Mouse (Mus musculus): ENCODE measurements at regions not wholly inside any gene's neighbourhood (a gene's known extent, or its start where the extent isn't known, plus 50 kb on each side); places are given as distances from the start of the nearest gene placed in this dataset.

DNA sequence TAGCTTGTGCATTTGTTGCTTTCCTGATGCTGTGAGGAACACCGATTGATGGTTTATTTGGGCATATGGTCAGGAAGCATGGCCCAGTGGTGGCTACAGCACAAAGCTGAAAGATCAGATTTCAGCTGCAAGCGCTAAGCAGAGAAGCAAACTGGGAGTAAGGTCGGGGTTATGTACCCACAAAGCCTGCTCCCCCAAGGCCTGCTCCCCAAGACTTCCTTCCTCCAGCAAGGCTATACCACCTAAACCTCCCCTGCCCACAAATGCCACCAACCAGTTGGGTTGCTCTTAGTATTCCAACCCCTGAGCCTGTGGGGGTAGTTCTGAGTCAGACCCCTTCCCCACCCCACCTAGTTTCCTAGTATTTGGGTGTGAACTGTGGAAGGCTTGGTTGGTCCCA lies 270.5 kb downstream of the Cdh26 start:
- intact Hi-C loops (cut with DNase I), result no loop called here
- DNase-seq, result no peak

DNA sequence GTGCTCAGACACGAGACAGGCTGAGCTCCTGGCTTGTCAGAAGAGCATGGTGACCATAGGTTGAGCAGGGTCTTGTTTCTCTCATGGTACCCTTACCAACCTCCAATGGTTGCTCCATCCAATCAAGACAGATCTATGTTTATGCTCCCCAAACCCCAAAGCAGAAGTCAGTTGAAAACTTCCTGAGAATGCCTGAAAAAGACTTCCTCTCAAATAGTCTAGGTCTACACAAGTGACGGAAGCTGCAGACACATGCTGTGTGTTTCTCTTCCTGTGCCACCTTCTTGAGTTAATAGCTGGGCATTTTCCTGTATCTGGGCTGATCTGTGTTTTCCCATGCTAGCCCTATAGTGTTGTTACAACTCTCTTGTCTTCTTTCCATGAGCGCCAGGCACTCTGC lies 274.2 kb downstream of the Cdh26 start:
- intact Hi-C loops (cut with DNase I), result no loop called here
- DNase-seq, result no peak

DNA sequence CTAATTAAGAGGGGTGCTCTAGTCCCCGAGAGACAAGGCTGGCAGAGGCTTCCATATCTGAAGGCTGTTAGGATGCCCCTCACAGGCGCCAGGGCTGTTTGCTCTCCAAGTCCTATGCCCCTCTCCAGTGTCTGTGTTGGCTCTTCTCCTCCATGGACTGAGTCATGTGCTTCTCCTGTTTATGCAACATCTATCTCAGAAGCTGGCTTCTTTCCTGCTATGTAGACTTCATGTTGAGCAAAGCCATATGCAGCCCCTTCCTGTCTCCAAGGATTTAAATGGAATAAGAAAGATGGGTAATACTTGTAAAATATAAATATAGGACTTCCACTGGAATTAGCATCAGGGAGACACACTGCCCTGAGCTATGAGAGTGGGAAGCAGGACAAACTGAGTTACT lies 278.3 kb downstream of the Cdh26 start:
- intact Hi-C loops (cut with DNase I), result no loop called here

DNA sequence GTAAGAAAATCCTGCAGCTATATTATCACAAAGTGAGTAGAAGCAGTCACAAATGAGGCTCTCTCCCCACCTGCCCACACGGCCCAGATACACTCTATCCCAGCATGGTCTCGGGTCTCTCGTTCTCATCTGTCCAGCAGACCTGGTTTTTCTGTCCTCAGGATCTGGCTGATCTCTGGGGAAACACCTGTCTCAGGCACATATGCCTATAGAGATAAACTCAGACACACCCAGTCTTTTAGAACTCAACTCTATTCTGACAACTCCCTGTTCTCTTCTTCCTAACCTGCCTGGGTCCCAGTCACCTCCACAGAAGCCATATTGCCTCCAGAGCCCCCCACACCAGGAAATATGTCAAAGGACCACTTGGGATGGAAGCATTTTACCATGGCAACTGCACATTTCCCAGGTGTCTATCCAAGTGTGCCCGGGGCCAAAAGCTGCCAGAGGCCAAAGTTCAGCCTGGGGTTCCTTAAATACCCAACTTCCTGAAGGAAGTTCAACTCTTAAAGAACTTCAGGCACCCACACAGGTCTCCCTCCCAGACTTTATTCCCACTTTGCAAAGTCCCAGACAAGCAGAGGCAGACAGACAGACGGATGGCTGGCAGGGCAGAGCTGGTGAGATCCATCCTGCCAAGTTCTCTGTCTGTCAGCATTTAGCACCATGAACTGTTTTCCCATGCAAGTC lies 279.0 kb downstream of the Cdh26 start:
- intact Hi-C loops (cut with DNase I), result no loop called here

More for the DNA sequence above, 278.3 kb downstream of the Cdh26 start:
- no peak for DNase-seq

DNA sequence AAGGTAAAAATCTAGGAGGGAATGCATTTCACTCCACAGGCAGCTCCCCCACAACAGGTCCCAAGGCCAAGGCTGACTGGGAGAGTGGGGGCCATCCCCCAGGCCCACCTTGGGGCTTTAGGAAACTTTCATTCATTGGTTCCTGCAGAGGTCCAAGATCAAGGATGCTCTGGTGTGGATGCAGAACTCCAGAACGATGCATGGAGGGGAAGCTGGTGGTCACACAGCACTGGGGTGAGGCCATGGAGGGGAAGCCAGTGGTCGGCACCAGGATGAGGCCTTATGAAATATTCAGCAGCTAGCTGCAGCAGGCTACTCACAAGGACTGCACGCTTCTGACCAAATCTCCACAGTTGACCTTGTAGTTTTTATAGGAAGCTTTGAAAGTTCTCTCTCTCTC lies 279.7 kb downstream of the Cdh26 start:
- intact Hi-C loops (cut with DNase I), result no loop called here
- DNase-seq, result no peak

More for the DNA sequence above, 279.0 kb downstream of the Cdh26 start:
- no peak for DNase-seq

DNA sequence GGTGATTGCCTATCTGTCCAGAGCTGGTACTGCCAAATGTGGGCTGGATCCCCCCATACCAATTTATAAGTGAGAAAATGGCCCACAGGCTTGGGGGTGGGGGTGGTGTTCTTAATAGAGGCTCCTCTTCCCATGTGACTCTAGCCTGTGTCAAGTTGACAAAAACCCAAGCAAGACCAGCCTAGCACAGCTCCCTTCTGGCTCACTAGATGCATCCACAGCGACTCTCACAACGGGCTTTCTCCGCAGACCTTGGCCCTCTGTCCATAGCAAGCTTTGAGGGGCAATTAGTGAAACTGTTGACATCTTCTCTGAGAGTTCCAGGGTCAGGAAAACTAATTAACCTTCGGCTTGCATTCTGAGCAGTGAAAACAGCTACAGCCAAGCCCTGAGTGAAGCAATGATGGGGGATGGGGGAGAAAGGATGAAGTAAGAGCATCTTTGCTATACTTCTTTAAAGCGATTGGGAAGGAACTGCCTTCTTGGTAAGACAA lies 281.3 kb downstream of the Cdh26 start:
- intact Hi-C loops (cut with DNase I), result no loop called here

DNA sequence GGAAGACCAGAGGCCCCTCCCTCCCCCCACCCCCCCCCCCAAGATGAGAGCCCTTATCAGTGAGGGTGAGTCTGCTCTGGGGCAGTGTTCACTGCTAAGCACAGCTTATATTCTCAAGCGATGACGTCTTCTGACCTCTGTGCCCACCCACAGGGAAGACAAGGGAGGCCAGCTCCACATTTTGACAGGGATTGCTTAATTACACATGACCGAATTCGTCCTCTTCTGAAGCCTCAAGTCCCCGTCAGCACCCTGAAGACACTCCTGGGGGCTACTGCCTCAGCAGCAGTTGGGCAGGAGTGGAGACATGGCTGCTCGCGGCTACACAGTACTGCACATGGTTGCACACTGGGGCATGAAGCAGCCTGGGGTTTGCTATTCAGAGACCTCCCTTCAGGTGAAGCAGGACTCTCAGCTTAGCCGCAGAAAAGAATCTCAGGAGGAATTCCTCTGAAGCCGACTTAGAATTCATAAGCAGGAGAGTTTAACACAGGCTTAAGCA lies 282.1 kb downstream of the Cdh26 start:
- intact Hi-C loops (cut with DNase I), result no loop called here

More for the DNA sequence above, 281.3 kb downstream of the Cdh26 start:
- DNase-seq, result no peak

DNA sequence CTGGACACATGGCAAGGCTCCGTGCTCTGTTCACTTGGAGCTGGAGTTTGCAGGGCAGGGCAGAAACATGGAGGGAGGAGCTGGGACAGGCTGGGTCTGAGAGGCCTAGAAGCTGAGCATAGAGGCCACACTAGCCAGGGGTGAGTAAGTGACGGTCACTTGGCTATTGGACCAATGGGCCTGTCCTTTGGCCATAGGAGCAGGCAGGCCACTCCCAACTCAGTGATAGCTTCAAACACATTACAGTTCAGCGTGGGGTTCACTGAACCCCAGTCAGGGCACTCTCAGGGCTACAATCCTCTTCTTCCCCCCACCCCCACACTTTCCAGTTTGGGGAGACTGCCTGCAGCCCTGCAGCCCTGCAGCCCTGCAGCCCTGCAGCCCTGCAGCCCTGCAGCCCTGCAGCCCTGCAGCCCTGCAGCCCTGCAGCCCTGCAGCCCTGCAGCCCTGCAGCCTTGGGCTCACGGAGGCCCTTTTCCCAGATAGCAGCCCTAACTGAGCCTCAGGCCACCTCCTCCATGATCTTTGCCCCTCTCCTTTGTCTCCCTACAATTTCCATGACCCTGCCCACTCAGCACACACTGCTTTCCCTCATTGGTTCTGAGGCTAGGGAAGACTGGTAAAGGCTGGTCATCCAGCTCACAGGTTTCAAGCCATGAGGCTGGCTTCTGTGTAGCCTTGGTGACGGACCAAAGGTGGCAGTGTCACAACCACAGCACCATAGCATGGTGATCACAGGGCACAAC lies 285.3 kb downstream of the Cdh26 start:
- intact Hi-C loops (cut with DNase I), result no loop called here
- no peak for DNase-seq

More for the DNA sequence above, 282.1 kb downstream of the Cdh26 start:
- no peak for DNase-seq

DNA sequence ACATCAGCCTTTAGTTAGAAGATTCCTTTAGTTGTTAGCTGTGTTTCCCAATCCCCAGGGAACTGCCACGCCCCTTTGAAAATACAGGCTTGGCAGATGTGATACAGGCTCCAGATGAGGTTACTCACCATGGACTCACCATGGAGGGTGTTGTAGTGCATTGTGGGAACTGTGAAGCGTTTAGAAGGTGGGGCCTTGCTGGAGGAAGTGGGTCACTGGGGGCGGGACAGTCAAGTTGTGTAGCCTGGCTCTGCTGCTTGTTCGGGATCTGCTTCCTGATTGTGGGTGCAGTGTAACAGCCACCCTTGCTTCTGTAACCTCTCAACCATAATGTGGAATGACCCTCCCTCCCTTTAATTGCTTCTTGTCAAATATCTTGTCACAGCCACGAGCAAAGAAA lies 287.7 kb downstream of the Cdh26 start:
- intact Hi-C loops (cut with DNase I), result no loop called here
- DNase-seq, result no peak

DNA sequence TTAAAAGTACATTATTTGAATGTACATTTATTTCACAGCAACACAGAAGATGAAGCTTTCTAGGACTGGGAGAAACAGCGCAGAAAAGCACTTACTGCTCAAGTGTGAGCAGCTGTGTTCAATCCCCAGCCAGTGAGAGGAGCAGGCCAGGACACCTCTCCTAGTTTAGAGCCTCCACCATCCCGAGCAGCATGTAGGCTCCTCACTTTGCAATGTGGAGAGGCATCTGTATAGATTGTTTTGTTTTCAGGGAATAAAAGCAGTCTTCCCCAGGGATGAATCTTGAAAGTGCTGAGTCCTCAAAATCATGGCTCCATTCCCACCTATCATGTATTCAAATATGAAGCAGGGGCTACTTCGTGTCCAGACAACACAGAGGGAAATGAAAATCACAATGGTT lies 293.1 kb downstream of the Cdh26 start:
- no peak for DNase-seq
- intact Hi-C loops (cut with DNase I), result no loop called here

DNA sequence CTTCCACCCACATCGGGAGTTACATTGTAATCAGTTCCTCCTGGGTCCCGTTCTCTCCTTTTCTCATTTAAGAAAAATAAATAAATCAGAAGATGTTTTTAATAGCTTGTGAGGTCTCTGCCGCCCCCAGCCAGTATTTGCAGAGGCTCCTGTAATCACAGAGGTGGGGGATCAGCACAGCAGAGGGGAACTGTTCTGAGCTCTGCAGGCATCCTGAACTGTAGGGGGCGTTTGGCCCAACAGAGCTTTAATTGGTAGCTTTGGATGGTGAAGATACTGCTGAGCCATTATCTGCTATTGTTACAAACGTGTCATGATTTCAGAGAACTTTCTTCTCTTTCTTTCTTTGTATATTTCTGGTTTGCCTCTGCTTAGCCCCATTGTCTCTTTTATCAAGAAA lies 293.9 kb downstream of the Cdh26 start:
- intact Hi-C loops (cut with DNase I), result no loop called here
- no peak for DNase-seq

DNA sequence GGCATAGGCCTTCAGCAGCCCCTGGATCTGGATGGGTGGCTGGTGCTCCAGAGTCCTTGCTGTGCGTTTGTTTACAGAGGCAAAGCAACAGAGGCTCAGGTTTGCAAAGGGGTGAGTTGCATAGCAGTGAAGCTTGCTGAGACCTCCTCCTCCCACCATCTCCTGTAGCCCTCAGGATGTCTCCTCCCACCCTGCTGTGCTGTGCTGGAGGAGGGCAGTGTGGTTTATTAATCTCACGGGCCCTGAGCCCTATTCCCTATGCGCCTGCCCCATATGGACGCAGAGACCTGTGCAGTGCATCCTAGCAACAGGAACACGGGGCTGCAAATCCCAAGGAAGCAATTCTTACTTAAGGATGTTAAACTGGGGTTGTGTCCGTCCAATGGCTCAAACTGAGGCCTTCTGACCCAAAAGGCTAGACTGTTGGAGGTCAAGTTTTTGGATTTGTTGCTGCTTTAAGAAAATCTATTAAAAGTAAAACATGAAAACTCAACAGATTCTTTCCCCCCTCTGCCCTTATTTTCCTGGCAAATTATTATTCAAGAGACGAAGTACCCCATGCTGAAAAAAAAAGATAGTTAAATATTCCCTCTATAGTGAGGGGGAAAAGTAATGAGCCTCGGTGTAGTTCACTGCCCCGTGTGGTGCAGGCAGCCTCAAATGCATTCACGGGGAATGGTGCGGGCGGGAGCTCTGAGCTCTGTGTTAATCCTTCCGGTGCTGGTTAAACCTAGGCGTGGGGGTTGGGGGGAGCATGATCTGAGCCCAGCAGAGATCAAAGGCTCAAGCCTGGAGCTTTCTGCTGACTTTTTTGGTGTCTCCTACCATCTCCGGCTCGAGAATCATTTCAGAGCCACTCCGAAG lies 297.8 kb downstream of the Cdh26 start:
- intact Hi-C loops (cut with DNase I), result no loop called here
- no peak for DNase-seq

DNA sequence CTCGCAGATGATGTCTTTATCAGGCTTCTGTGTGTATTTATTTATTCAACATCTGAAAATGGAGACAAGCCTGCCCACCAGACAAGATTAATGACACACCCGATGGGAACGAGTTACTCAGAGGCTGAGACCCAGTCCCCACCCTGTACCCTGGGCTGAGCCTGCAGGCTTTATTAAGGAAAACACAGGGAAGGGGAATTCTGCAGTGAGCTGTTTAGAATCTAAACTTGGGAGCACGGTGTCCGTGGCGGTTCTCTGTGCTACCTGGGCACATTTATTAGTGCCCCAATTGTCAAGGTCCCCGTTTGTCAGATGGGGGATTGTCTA lies 298.4 kb downstream of the Cdh26 start:
- intact Hi-C loops (cut with DNase I), result no loop called here
- DNase-seq, result no peak

DNA sequence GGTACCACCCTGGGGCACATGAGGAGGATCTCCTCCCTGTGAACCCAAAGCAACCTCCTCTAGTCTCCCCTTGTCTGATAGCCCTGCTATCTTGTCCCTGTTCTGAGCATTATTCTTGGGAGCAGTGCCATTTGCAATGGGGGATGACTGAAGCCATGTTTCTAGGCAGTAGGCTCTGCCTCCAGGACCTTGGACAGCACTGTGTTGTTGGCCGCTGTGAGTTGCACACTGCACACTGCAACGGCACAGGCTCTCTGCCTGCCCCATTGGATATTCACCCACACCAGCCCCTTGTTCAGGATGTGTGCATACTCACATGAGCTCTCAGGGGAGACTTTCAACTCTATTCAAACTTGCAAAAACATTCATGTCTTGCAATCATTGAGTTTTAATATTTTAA lies 304.8 kb downstream of the Cdh26 start:
- intact Hi-C loops (cut with DNase I), result no loop called here
- peak; percentile 14 to 24 for DNase-seq

DNA sequence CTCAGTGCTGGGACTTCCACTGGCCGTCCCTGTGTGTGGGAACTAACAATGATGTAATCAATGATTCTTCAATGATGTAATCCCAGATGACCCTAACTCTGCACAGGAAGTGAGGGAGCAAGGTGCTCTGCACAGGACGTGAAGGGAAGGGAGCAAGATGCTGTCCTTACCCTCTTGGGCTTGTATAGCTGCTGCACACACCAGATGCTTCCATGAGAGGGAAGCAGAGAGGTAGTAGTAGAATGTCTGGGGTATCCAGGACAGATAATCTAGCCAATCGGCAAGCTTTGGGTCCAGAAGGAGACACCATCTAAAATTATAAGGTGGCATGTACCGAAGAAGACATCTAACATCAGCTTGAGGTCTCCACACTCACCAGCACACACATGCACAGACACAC lies 314.3 kb downstream of the Cdh26 start:
- no peak for DNase-seq
- intact Hi-C loops (cut with DNase I), result no loop called here

DNA sequence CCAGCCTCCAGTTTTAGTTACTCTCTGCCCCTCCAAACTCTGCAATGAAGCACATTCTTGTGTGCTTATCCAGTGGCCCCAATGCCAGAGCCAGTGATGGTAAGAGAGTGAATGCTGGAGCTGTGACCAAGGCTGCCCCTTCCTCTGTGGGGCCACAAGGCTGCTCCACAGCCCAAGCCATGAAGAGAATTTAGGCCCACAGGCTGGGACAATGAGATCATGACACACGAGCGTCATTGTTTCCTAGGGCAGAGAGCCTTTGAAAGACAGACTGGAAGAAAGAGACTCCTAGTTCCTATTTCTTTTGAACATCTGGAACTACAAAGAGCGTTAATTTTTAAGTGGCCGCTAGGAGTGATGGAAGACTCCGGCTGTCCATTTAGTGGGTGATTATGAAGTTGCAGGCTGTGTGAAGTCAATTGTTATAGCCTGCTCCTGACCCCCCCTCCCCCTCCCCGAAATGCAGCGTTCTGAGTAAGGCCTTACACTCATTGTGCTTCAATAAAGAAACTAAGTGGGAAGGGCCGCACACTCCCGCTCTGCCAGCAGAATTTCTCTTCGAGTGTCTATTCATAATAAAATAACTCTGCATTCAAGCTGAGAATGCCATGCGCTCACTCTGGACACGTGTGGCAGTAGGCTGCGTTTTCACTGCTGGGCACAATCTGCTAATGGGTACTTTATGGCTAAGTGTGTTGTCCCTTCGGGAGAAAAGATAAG lies 315.1 kb downstream of the Cdh26 start:
- no peak for DNase-seq
- intact Hi-C loops (cut with DNase I), result no loop called here

DNA sequence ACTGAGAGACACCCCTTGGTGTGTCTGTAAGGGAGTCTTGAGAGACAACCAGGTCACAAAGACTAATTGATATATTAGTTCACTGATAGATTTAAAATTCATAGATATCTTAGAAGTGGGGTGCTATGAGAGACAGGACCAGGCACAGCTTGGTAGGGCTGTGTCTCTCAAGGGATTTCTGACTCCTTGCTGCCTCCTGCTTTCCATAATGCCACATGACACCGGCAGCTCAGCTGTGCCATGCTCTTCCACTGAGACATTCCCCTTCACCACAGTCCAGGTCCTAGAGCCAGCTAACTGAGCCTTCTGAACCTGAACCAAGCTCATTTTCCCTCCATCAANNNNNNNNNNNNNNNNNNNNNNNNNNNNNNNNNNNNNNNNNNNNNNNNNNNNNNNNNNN lies 320.9 kb downstream of the Cdh26 start:
- intact Hi-C loops (cut with DNase I), result loop anchor here (10.0 kb wide), 1 partner anchor 246 kb away; no protein-coding TSS in a partner anchor
- no peak for DNase-seq

DNA sequence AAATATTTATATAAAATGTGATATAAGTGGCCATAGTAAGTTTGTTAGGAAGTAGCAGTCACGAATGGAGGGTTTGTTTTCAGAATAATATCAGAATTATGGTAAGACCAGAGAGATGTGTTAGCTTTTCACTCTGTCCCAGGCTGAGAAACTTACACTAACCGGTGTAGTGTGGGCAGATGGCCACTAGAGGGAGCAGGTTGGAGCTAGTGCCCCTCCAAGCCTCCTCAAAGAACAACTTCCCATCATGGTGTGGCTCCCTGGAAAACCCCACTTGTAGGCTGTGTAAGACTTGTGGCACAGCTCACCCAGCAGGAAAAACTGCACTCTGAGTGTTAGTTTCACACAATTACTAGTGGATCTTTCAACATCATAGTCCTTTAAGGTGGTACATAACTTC lies 328.0 kb downstream of the Cdh26 start:
- intact Hi-C loops (cut with DNase I), result loop anchor here (2.0 to 10.0 kb wide), 4 partner anchors 120 to 1114 kb away; no protein-coding TSS in a partner anchor

DNA sequence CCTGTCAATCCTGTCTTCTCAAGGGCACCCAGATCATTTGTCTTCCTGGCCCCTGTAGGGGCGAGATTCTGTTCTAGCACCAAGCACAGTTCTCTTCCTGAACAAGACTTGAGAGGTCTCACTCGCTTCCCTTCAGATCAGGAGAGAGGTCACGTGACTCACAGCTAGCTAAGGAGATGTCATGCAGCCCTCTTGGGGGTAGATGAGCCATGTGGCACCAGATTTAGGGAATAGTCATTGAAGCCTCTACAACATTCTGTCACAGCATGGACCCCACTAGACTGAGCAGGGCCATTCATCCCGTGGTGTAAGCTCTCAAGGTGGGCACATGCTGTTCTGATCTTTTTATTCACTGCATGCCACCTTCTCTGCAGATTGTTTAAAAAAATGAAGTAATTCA lies 338.2 kb downstream of the Cdh26 start:
- no peak for DNase-seq
- intact Hi-C loops (cut with DNase I), result no loop called here

More for the DNA sequence above, 328.0 kb downstream of the Cdh26 start:
- peak; percentile 63 to 78 for DNase-seq

DNA sequence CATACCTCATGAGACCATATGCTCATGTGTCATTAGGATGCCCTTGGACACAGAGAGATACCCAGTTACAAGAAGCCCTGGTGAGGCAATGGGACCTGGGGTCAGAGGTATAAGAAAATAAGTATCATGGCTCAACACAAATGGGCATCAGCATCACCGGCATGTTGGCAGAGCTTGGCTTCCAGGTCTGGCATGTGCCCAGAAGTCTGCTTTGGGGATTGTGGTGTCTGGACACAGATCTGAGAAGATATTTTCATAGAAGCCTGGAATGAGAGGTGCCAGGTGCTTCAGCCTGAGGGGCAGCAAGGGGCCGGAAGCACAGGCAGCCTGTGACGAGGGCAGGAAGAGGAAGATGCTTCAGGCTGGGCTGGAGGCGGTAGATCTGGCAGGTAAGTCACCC lies 338.7 kb downstream of the Cdh26 start:
- no peak for DNase-seq
- intact Hi-C loops (cut with DNase I), result no loop called here
